Mouse (Mus musculus) frontal cortex, postnatal 14 days (tissue): ENCODE data around the gene Inpp4a.
A peak's percentile ranks its signal among the peaks of the same experiment; 100 is the strongest.

Experiments used
- DNase-seq, 2 experiments: peaks; one replicate each; pipeline ENCODE4 v3.0.0; 2022; ENCODE audit warnings: low spot score in 2 of 2

The Inpp4a gene

GRCm38 (mm10) chr1:37357173-37357572 is 57.5 kb downstream of the Inpp4a start:
- no peak for DNase-seq

GRCm38 (mm10) chr1:37358621-37359020 is 59.0 kb downstream of the Inpp4a start:
- no peak for DNase-seq

- no peak for DNase-seq
These were observed 59.9 kb downstream of the Inpp4a start for GRCm38 (mm10) chr1:37359395-37360092.

- DNase-seq, result no peak
These were observed 61.1 kb downstream of the Inpp4a start for GRCm38 (mm10) chr1:37360781-37361180.

GRCm38 (mm10) chr1:37362721-37363120 is 63.1 kb downstream of the Inpp4a start:
- DNase-seq, result no peak

GRCm38 (mm10) chr1:37368125-37368524 is 68.5 kb downstream of the Inpp4a start:
- DNase-seq, result peak; percentile 39 to 44

GRCm38 (mm10) chr1:37368768-37369385 is 69.2 kb downstream of the Inpp4a start:
- no peak for DNase-seq

- DNase-seq, result no peak
These were observed 76.5 kb downstream of the Inpp4a start for GRCm38 (mm10) chr1:37376177-37376576.

- DNase-seq, result no peak
These were observed 77.1 kb downstream of the Inpp4a start for GRCm38 (mm10) chr1:37376751-37377150.

- DNase-seq, result no peak
These were observed 78.4 kb downstream of the Inpp4a start for GRCm38 (mm10) chr1:37378095-37378494.

- DNase-seq, result no peak
These were observed 79.9 kb downstream of the Inpp4a start for GRCm38 (mm10) chr1:37379536-37379935.

- no peak for DNase-seq
These were observed 81.2 kb downstream of the Inpp4a start for GRCm38 (mm10) chr1:37380913-37381312.

GRCm38 (mm10) chr1:37384304-37384703 is 84.6 kb downstream of the Inpp4a start:
- no peak for DNase-seq

GRCm38 (mm10) chr1:37386448-37386971 is 86.8 kb downstream of the Inpp4a start:
- DNase-seq, result no peak

GRCm38 (mm10) chr1:37393174-37393573 is 93.5 kb downstream of the Inpp4a start:
- DNase-seq, result peak in 1 of 2 experiments; percentile 29

GRCm38 (mm10) chr1:37396481-37396880 is 96.8 kb downstream of the Inpp4a start:
- no peak for DNase-seq

- no peak for DNase-seq
These were observed 99.3 kb downstream of the Inpp4a start for GRCm38 (mm10) chr1:37398961-37399360.

GRCm38 (mm10) chr1:37399734-37400133 is 100.1 kb downstream of the Inpp4a start:
- no peak for DNase-seq

GRCm38 (mm10) chr1:37401687-37402086 is 102.0 kb downstream of the Inpp4a start:
- DNase-seq, result peak in 1 of 2 experiments; percentile 42

GRCm38 (mm10) chr1:37405137-37405536 is 105.5 kb downstream of the Inpp4a start:
- DNase-seq, result no peak

GRCm38 (mm10) chr1:37407228-37407627 is 107.6 kb downstream of the Inpp4a start:
- no peak for DNase-seq

- DNase-seq, result no peak
These were observed 108.4 kb downstream of the Inpp4a start for GRCm38 (mm10) chr1:37408059-37408458.

GRCm38 (mm10) chr1:37408678-37409077 is 109.0 kb downstream of the Inpp4a start:
- no peak for DNase-seq
